Mouse (Mus musculus) liver, embryonic 13.5 days (tissue): ENCODE results near the gene Tle6. TPM values are rescaled to one million over a fixed set of nuclear protein-coding genes. Genes with fewer than 3 reads are reported as not detected.

Experiments
- ATAC-seq: fragments of 200-750 bp; cut with Nextera tagmentation; 2 replicates; pipeline ENCODE4 v1.8.0; 2017; ENCODE audit warnings: low read depth, mild to moderate bottlenecking, moderate number of reproducible peaks, moderate library complexity
- DNase-seq: peaks from one replicate; pipeline ENCODE4 v3.0.0; 2022
- H3K27ac ChIP-seq: fragments of 300-500 bp; sonication (generic); 2 replicates; pipeline ENCODE4 v1.5.1; 2015; ENCODE audit warnings: moderate library complexity, mild to moderate bottlenecking, inconsistent platforms
- H3K27me3 ChIP-seq: fragments of 300-500 bp; sonication (generic); 2 replicates; pipeline ENCODE4 v1.6.1; 2015; ENCODE audit warnings: mild to moderate bottlenecking, inconsistent platforms
- H3K36me3 ChIP-seq: fragments of 300-500 bp; sonication (generic); 2 replicates; pipeline ENCODE4 v1.6.1; 2015; ENCODE audit warnings: mild to moderate bottlenecking, inconsistent platforms
- H3K4me1 ChIP-seq: fragments of 300-500 bp; sonication (generic); replicated peaks from 2 replicates; pipeline ENCODE4 v1.6.1; 2015; ENCODE audit warnings: inconsistent platforms
- H3K4me2 ChIP-seq: fragments of 300-500 bp; sonication (generic); 2 replicates; pipeline ENCODE4 v1.6.1; 2015; ENCODE audit warnings: inconsistent platforms, mild to moderate bottlenecking, moderate library complexity
- H3K4me3 ChIP-seq: fragments of 300-500 bp; sonication (generic); replicated peaks from 2 replicates; pipeline ENCODE4 v1.5.1; 2015; ENCODE audit warnings: mild to moderate bottlenecking, inconsistent platforms
- H3K9ac ChIP-seq: fragments of 300-500 bp; sonication (generic); 2 replicates; pipeline ENCODE4 v1.6.1; 2015; ENCODE audit warnings: mild to moderate bottlenecking, inconsistent platforms
- H3K9me3 ChIP-seq: fragments of 300-500 bp; sonication (generic); replicated peaks from 2 replicates; pipeline ENCODE4 v1.6.1; 2016; ENCODE audit warnings: inconsistent platforms
- WGBS: fragments of 180-500 bp; shearing (Covaris S2); methylation state at CpG from one replicate; pipeline ENCODE4 v1.1.7; 2015; ENCODE audit not compliant: insufficient replicate concordance; 5-methylcytosine and 5-hydroxymethylcytosine counted together
- polyA plus RNA-seq: library from polyadenylated mRNA; unstranded; fragments of >200 nt; fragmentation: Nextera tagmentation; extraction: Ambion mirVana; gene quantifications from 2 replicates; pipeline ENCODE4 v1.2.1, GENCODE M21; 2015

Gene Tle6
- polyA plus RNA-seq, 1 experiment from 2014 or later = 7.6 TPM

DNA sequence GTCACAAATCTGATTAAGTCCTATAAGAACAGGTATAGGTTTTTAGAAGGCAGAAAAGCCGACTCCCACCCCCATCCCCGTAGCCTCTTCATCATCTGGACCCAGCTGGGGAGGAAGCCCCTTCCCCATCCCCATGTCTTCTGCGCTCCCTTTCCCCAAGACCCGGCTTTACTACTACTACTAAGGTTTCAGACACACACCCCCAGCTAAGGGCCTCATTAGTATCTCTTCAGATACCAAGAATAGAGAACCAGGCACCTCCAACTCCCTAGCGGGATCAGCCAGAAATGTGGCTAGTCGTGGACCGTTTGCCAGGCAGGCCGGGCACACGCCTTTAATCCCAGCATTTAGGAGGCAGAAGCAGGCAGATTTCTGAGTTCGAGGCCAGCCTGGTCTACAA lies 777 bp downstream of the Tle6 start:
- no peak for DNase-seq
- peak overlapping the region; percentile 39 for H3K27ac ChIP-seq

DNA sequence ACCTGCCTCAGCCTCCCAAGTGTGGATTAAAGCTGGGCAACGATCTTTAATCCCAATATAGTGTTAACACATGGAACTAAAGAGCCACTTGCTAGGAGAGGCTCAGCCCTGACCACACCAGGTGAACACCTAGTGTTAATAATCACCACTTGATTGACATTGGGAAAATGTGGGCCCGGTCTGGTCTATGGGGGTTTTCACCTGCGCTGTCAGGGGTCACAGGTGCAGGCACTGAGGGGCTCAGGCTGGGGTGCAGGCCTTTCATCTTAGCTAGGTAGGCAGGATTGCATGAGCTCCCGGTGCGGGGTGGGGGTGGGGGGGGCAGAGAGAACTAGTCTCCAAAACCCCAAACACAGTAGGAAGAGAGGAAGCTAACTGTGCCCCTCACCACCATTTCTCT lies 1.2 kb downstream of the Tle6 start:
- Histone ChIP-seq H3K4me3 (no peak overlapping the region), H3K36me3 (no peaks in the 10 kb centered on the region), H3K27ac (no peak overlapping the region), H3K27me3 (peaks cover 48% of the 10 kb centered on the region), H3K4me2 (no peak overlapping the region), H3K4me1 (peaks cover 89% of the 10 kb centered on the region), H3K9me3 (no peaks in the 10 kb centered on the region), H3K9ac (no peak overlapping the region)
- WGBS = 64% methylated on average over 5 of the region's 5 CpGs
- ATAC-seq = no peak
- DNase-seq = no peak

More for the DNA sequence above, 777 bp downstream of the Tle6 start:
- no peak overlapping the region for H3K9ac ChIP-seq
- H3K36me3 ChIP-seq = no peaks in the 10 kb centered on the region
- peak overlapping the region; percentile 73 for H3K4me2 ChIP-seq
- 30% methylated on average over 10 of the region's 10 CpGs for WGBS
- H3K27me3 ChIP-seq = peaks cover 44% of the 10 kb centered on the region
- ATAC-seq = no peak
- no peaks in the 10 kb centered on the region for H3K9me3 ChIP-seq
- peak overlapping the region; percentile 42; the same call in 1 of the 2 replicates for H3K4me3 ChIP-seq
- H3K4me1 ChIP-seq = peaks cover 92% of the 10 kb centered on the region

DNA sequence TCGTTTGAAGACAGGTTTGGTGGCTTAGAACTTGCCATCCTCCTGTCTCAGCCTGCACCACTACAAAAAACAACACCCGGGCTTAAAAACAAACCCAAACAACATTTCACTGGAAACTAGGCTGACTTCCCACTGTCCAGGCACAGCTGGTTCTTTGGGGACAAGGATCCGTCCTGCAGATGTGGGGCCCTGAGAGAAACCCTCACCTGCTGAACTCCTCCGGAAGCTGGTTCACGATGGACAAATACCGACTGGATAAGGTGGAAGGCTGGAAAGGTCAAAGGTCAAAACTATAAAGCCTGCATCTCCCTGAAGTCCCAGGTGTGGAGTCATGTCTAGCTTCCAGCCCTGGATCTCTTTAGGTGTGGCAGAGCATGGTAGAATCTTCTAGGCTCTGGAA lies 2.0 kb downstream of the Tle6 start:
- Histone ChIP-seq H3K27me3 (peaks cover 56% of the 10 kb centered on the region), H3K4me2 (no peak overlapping the region), H3K4me3 (no peak overlapping the region), H3K36me3 (no peaks in the 10 kb centered on the region), H3K9me3 (no peaks in the 10 kb centered on the region), H3K4me1 (peaks cover 82% of the 10 kb centered on the region), H3K9ac (no peak overlapping the region), H3K27ac (no peak overlapping the region)
- 55% methylated on average over 6 of the region's 6 CpGs for WGBS
- ATAC-seq (no peak), DNase-seq (no peak)

DNA sequence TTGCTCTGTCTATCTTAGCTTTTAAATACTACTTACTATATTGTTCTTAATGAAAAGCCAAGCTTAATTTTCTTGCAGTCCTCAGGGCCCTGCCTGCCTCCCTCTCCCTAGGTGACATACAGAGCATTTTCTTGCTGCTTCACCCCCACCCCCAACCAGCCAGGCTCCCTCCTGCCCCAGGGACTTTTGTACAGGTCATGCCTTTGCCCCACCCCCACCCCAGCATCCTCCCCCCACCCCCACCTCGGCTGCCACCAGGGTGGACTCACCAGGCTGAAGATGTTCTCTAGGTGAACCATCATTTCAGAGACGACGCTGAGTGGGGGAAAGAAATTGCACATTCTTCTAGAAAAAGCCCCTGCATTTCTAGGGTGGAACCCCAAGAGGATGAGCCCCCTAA lies 2.5 kb downstream of the Tle6 start:
- DNase-seq (no peak), ATAC-seq (no peak)
- no peaks in the 10 kb centered on the region for H3K36me3 ChIP-seq
- H3K9ac ChIP-seq = no peak overlapping the region
- H3K4me3 ChIP-seq = no peak overlapping the region
- 38% methylated on average over 3 of the region's 3 CpGs for WGBS
- H3K27me3 ChIP-seq = peaks cover 60% of the 10 kb centered on the region
- peaks cover 81% of the 10 kb centered on the region for H3K4me1 ChIP-seq
- no peaks in the 10 kb centered on the region for H3K9me3 ChIP-seq
- no peak overlapping the region for H3K4me2 ChIP-seq
- no peak overlapping the region for H3K27ac ChIP-seq

DNA sequence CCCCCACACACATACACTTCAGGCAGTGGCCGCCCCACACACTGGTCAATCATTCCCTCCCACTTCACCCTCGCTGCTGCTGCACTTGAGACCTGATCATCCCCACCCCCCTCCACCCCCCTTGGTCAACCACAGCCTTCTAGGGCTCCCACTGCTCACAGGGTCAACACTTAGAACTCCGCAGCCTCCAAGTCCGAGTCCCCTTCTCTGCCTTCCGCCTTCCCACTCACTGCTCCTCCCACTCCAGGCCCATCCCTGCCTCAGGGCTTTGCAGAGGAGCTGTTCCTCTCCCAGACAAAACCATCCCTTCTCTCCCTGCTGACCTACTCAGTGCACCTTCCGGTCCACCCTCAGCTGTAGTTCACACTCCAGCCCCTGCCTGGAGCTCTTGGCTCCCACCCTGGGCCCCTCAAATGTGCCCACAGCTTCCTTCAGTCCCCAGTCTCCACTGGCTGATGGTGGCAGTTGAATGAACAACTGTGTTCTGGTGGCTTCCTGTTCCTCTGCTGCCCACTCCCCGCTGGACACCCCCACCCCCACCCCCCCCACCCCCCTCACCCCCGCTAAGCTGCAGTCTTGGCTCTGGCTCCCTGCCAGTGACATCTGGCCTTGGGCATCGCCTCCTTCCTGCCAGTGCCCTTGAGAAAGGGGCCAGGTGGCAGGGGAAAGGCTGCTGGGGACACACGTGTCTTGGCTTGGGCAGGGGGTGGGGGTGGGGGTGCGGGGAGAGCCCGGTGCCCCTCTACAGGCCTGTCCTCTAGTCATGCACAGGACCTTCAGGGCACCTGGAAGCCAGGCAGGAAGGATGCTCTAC lies 3.5 kb downstream of the Tle6 start:
- H3K36me3 ChIP-seq = no peaks in the 10 kb centered on the region
- 7% methylated on average over 12 of the region's 12 CpGs for WGBS
- no peak overlapping the region for H3K27ac ChIP-seq
- H3K4me1 ChIP-seq = peaks cover 71% of the 10 kb centered on the region
- peaks cover 69% of the 10 kb centered on the region for H3K27me3 ChIP-seq
- DNase-seq (no peak), ATAC-seq (peak; percentile 13; the same call in 1 of the 2 replicates)
- H3K4me2 ChIP-seq = peak overlapping the region; percentile 55
- H3K9me3 ChIP-seq = no peaks in the 10 kb centered on the region
- H3K9ac ChIP-seq = no peak overlapping the region
- peak overlapping the region; percentile 30 for H3K4me3 ChIP-seq

DNA sequence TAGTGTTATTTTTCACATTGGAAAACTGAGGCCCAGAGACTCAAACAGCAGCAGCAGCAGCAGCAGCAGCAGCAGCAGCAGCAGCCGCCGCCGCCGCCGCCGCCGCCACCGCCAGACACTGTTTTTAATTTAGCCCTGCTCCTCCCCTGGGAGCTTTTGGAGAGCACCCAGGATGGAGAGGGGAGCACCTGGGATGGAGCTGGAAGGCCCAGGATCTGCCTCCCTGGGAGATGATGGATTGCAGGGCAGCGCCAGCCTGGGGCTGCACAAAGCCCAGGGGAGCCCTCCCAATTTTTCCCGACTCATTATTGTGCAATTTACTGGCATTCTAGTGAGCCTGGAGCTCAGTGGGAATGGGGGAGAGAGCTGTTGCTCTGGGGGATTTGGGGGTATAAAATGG lies 4.3 kb downstream of the Tle6 start:
- H3K9ac ChIP-seq = no peak overlapping the region; the same call in 1 of the 2 replicates

DNA sequence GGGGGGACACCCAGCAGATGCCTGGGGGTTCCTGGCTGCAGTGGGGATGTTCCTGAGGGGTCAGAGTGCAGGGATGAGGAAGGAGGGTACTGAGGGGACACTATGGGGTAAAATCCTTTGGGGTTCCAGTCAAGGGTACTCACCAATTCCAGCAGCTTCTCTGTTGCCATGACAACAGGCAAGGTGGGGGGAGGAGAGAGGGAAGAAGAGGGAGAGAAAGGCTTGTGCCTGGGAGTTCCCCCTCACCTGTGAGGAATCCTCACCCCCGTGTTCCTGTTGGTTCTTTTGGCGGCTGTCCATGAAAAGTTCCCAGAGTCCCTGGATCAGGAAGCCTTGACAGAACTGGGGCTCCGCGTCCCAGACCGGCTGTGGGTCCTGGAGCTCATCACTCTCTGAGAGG lies 5.3 kb downstream of the Tle6 start:
- no peak overlapping the region for H3K9ac ChIP-seq
- H3K4me3 ChIP-seq = no peak overlapping the region
- no peaks in the 10 kb centered on the region for H3K36me3 ChIP-seq
- H3K4me2 ChIP-seq = no peak overlapping the region
- no peak for DNase-seq
- H3K27ac ChIP-seq = no peak overlapping the region
- H3K27me3 ChIP-seq = peaks cover 76% of the 10 kb centered on the region
- WGBS = 36% methylated on average over 5 of the region's 5 CpGs
- H3K4me1 ChIP-seq = peaks cover 55% of the 10 kb centered on the region
- no peak for ATAC-seq
- no peaks in the 10 kb centered on the region for H3K9me3 ChIP-seq

More for the DNA sequence above, 4.3 kb downstream of the Tle6 start:
- H3K9me3 ChIP-seq = no peaks in the 10 kb centered on the region
- H3K27ac ChIP-seq = no peak overlapping the region
- H3K27me3 ChIP-seq = peaks cover 76% of the 10 kb centered on the region
- H3K4me3 ChIP-seq = peak overlapping the region; percentile 30; the same call in 1 of the 2 replicates
- no peak for DNase-seq
- H3K4me1 ChIP-seq = peaks cover 65% of the 10 kb centered on the region
- H3K4me2 ChIP-seq = peak overlapping the region; percentile 55
- no peaks in the 10 kb centered on the region for H3K36me3 ChIP-seq
- no peak for ATAC-seq
- 7% methylated on average over 10 of the region's 10 CpGs for WGBS

DNA sequence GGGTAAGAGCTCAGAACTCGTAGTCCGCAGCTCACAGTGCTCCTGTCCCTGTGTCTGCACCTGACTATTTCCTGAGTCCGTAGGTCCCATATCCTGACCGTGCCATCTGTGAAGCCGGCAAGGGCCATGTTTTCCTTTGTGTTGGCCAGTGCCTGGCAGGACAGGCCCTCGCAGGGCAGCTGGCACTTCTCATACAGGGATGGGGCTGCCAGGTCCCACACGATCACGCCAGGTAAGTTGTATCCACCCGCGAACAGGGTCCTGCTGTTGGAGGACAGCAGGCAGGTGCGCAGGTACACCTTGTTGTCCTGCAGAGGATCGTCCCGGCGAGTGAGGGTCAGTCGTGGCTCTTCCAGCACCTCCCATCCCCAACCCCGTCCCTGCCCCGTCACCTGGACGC lies 6.9 kb downstream of the Tle6 start:
- WGBS = 71% methylated on average over 18 of the region's 18 CpGs

DNA sequence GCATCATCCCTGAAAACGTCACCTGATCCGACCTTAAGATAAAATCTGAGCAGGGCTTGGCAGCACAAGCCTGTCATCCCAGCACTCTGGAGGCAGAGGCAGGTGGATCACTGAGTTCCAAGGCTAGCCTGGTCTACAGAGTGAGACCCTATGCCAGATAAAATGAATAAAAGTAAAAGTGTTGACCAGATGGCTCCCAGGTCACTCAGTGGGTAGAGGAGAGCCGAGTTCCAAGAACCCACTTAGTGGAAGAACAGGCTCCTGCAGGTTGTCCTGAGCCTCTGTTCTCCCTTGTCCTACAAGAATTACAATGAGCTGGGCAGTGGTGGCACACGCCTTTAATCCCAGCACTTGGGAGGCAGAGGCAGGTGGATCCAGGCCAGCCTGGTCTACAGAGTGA lies 7.7 kb downstream of the Tle6 start:
- no peak overlapping the region for H3K9ac ChIP-seq
- peaks cover 32% of the 10 kb centered on the region for H3K4me1 ChIP-seq
- ATAC-seq (no peak), DNase-seq (no peak)
- no peak overlapping the region for H3K27ac ChIP-seq
- 58% methylated on average over 4 of the region's 4 CpGs for WGBS
- no peaks in the 10 kb centered on the region for H3K9me3 ChIP-seq
- no peak overlapping the region for H3K4me3 ChIP-seq
- H3K27me3 ChIP-seq = peaks cover 76% of the 10 kb centered on the region
- no peaks in the 10 kb centered on the region for H3K36me3 ChIP-seq
- no peak overlapping the region for H3K4me2 ChIP-seq

More for the DNA sequence above, 6.9 kb downstream of the Tle6 start:
- Histone ChIP-seq H3K9ac (no peak overlapping the region), H3K4me2 (no peak overlapping the region), H3K27me3 (peaks cover 74% of the 10 kb centered on the region), H3K4me3 (no peak overlapping the region), H3K27ac (no peak overlapping the region), H3K9me3 (no peaks in the 10 kb centered on the region), H3K36me3 (no peaks in the 10 kb centered on the region), H3K4me1 (peaks cover 39% of the 10 kb centered on the region)
- ATAC-seq (no peak), DNase-seq (no peak)

DNA sequence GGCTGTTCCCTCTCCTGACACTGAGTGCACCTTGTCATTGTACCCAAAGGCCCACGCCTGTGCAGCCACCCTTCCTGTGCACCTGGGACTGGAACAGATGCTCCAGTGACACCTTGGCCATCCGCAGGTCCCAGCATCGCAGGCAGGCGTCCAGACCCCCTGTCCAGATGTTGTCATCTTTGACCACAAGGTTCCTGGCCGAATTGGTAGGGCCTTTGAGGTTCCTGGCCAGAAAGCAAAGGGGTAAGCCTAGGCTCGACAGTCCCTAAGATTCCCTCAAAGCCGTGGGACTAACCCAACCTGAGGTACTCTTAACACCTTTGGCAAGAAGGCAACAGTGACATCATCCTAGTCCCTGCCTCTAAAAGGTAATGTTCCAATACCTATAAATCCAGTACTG lies 8.2 kb downstream of the Tle6 start:
- Histone ChIP-seq H3K27ac (no peak overlapping the region), H3K9me3 (no peaks in the 10 kb centered on the region), H3K4me1 (peaks cover 26% of the 10 kb centered on the region), H3K9ac (no peak overlapping the region), H3K4me2 (no peak overlapping the region), H3K36me3 (0 out of 2 replicates have a peak, but pooled peaks cover 4% of the 10 kb centered on the region), H3K27me3 (peaks cover 73% of the 10 kb centered on the region), H3K4me3 (no peak overlapping the region)
- ATAC-seq (no peak), DNase-seq (no peak)
- WGBS = 60% methylated on average over 7 of the region's 7 CpGs

DNA sequence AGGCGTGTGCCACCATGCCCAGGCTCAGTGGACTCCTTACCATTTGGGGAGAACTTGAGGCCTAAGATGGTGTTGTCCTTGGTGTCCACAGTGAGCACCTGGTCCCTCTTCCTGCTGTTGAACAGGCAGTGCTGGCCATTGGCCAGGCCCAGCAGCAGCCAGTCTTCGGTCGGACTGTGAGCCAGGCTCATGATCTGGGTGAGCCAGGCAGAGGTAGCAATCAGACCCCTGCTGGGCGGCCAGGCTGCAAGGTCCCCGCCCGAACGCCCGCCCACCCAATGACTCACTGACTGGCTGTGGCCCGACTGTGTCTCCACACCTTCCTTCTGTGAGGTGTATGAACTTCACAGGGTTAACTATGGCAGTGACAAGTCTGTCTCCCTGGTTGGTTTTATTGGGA lies 9.0 kb downstream of the Tle6 start:
- H3K36me3 ChIP-seq = 0 out of 2 replicates have a peak, but pooled peaks cover 4% of the 10 kb centered on the region
- DNase-seq (no peak), ATAC-seq (no peak)
- H3K4me2 ChIP-seq = no peak overlapping the region
- no peaks in the 10 kb centered on the region for H3K9me3 ChIP-seq
- no peak overlapping the region for H3K27ac ChIP-seq
- no peak overlapping the region for H3K9ac ChIP-seq
- WGBS = 52% methylated on average over 9 of the region's 9 CpGs
- no peak overlapping the region for H3K4me3 ChIP-seq
- H3K27me3 ChIP-seq = peaks cover 66% of the 10 kb centered on the region
- peaks cover 18% of the 10 kb centered on the region for H3K4me1 ChIP-seq

DNA sequence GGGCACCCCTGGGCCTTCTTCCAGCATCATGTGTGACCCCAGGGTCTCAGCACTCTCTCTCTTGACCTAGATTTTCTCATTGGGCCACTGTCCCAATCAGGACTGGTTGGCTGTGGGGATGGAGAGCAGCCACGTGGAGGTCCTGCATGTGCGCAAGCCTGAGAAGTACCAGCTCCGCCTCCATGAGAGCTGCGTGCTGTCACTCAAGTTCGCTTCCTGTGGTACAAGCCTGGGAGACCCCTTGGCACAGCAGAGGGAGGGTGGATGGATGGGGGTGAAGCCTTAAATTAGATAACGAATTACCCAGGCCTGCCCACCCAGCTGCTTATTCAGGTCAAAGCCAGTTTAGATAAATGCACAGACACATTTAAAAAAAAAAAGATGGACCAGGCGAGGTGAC lies 12.1 kb downstream of the Tle6 start:
- H3K4me2 ChIP-seq = no peak overlapping the region
- no peaks in the 10 kb centered on the region for H3K9me3 ChIP-seq
- ATAC-seq = no peak
- 0 out of 2 replicates have a peak, but pooled peaks cover 4% of the 10 kb centered on the region for H3K36me3 ChIP-seq
- H3K27ac ChIP-seq = no peak overlapping the region
- no peak overlapping the region for H3K9ac ChIP-seq
- peaks cover 44% of the 10 kb centered on the region for H3K27me3 ChIP-seq
- 48% methylated on average over 7 of the region's 7 CpGs for WGBS
- no peak for DNase-seq
- H3K4me3 ChIP-seq = no peak overlapping the region
- H3K4me1 ChIP-seq = no peaks in the 10 kb centered on the region; the same call in 1 of the 2 replicates
